Comparison of ENCODE assay signal across 23 mouse cellular contexts in genomic region chr14:12979416-12979815, GRCm38 (mm10).
A peak's percentile ranks its signal among the peaks of the same experiment; 100 is the strongest.
DNase-seq lines count a peak whose midpoint lies in the region; ATAC-seq lines count a peak whose summit lies in the region.
"Had no signal": no experiment of that assay in that cellular context is flagged by ENCODE, and none has a peak within 500 bp of the region (broad histone marks: within the 10 kb centered on the region; RNA-seq: fewer than 3 reads in every experiment).

No protein-coding gene starts in this region.

- H3K27ac ChIP-seq in heart, embryonic 12.5 days (ENCODE audit: poor library complexity, severe bottlenecking) = no peak overlapping the region
- H3K27ac ChIP-seq in heart, embryonic 15.5 days = no peak overlapping the region
- H3K27ac ChIP-seq in midbrain, embryonic 14.5 days (replicated peaks; ENCODE audit: low read depth, low read length) = no peak overlapping the region
- no peak overlapping the region for H3K27ac ChIP-seq in midbrain, embryonic 15.5 days
- H3K27ac ChIP-seq: hindbrain, embryonic 10.5 days; hindbrain, embryonic 15.5 days; kidney, embryonic 15.5 days; limb, embryonic 12.5 days; liver, embryonic 15.5 days had no signal

- no peak for ATAC-seq in heart, embryonic 12.5 days (ENCODE audit: insufficient number of reproducible peaks, low FRiP score)
- ATAC-seq in heart, embryonic 15.5 days (replicated peaks; ENCODE audit: insufficient number of reproducible peaks, insufficient read depth, low FRiP score, low read depth) = peak; percentile 47; the same call in 1 of the 2 replicates
- ATAC-seq in midbrain, embryonic 14.5 days (ENCODE audit: low FRiP score, low TSS enrichment) = no peak
- ATAC-seq in midbrain, embryonic 15.5 days (replicated peaks) = no peak
- ATAC-seq: CD4-positive, CD25-positive, alpha-beta regulatory T cell, adult 4 months; forebrain, embryonic 14.5 days had no signal

- DNase-seq in gastrocnemius, adult 18-20 months (ENCODE audit: low spot score) = peak; percentile 13
- no peak for DNase-seq in gastrocnemius, postnatal 25 days
- peak; percentile 37 for DNase-seq in heart, adult 8-10 months (ENCODE audit: low spot score)
- peak; percentile 56 for DNase-seq in heart, postnatal 4 days
- no peak for DNase-seq in midbrain, embryonic 14.5 days
- DNase-seq: cerebellum, adult 8-10 months; cerebellum, postnatal 25 days; kidney, adult 18-20 months; kidney, postnatal 25 days; lung, embryonic 14.5 days; right cerebral cortex, postnatal 14 days; thymus, postnatal 4 days had no signal

- H3K4me1 ChIP-seq in heart, embryonic 12.5 days (replicated peaks) = no peaks in the 10 kb centered on the region
- no peaks in the 10 kb centered on the region for H3K4me1 ChIP-seq in heart, embryonic 15.5 days (replicated peaks)
- no peaks in the 10 kb centered on the region for H3K4me1 ChIP-seq in midbrain, embryonic 14.5 days (ENCODE audit: control insufficient read depth, insufficient read depth, low read length)
- no peaks in the 10 kb centered on the region for H3K4me1 ChIP-seq in midbrain, embryonic 15.5 days
- H3K4me1 ChIP-seq: hindbrain, embryonic 10.5 days; hindbrain, embryonic 15.5 days; kidney, embryonic 15.5 days; limb, embryonic 12.5 days; liver, embryonic 15.5 days had no signal

- H3K36me3 ChIP-seq in heart, embryonic 12.5 days = no peaks in the 10 kb centered on the region
- no peaks in the 10 kb centered on the region for H3K36me3 ChIP-seq in heart, embryonic 15.5 days
- no peaks in the 10 kb centered on the region for H3K36me3 ChIP-seq in midbrain, embryonic 14.5 days (ENCODE audit: control insufficient read depth, insufficient read depth, low read length)
- no peaks in the 10 kb centered on the region for H3K36me3 ChIP-seq in midbrain, embryonic 15.5 days (replicated peaks)
- H3K36me3 ChIP-seq: hindbrain, embryonic 10.5 days; hindbrain, embryonic 15.5 days; kidney, embryonic 15.5 days; limb, embryonic 12.5 days; liver, embryonic 15.5 days had no signal

- no peak overlapping the region for H3K4me3 ChIP-seq in heart, embryonic 12.5 days
- H3K4me3 ChIP-seq in heart, embryonic 15.5 days = no peak overlapping the region
- no peak overlapping the region for H3K4me3 ChIP-seq in midbrain, embryonic 14.5 days (replicated peaks; ENCODE audit: low read depth, low read length)
- H3K4me3 ChIP-seq in midbrain, embryonic 15.5 days = no peak overlapping the region
- H3K4me3 ChIP-seq: hindbrain, embryonic 10.5 days; hindbrain, embryonic 15.5 days; kidney, embryonic 15.5 days; limb, embryonic 12.5 days; liver, embryonic 15.5 days had no signal

- H3K9ac ChIP-seq in heart, embryonic 12.5 days = no peak overlapping the region
- no peak overlapping the region for H3K9ac ChIP-seq in heart, embryonic 15.5 days
- H3K9ac ChIP-seq in midbrain, embryonic 14.5 days (replicated peaks; ENCODE audit: low read length) = no peak overlapping the region
- no peak overlapping the region for H3K9ac ChIP-seq in midbrain, embryonic 15.5 days
- H3K9ac ChIP-seq: hindbrain, embryonic 15.5 days; kidney, embryonic 15.5 days; limb, embryonic 12.5 days; liver, embryonic 15.5 days; lung, embryonic 14.5 days had no signal

- no peaks in the 10 kb centered on the region for H3K9me3 ChIP-seq in heart, embryonic 12.5 days (replicated peaks)
- H3K9me3 ChIP-seq in heart, embryonic 15.5 days (replicated peaks) = no peaks in the 10 kb centered on the region
- H3K9me3 ChIP-seq in midbrain, embryonic 14.5 days (ENCODE audit: control insufficient read depth, low read length) = no peaks in the 10 kb centered on the region
- no peaks in the 10 kb centered on the region for H3K9me3 ChIP-seq in midbrain, embryonic 15.5 days
- H3K9me3 ChIP-seq: hindbrain, embryonic 10.5 days; hindbrain, embryonic 15.5 days; kidney, embryonic 15.5 days; limb, embryonic 12.5 days; liver, embryonic 15.5 days had no signal

- no peaks in the 10 kb centered on the region for H3K27me3 ChIP-seq in heart, embryonic 12.5 days (replicated peaks)
- H3K27me3 ChIP-seq in heart, embryonic 15.5 days = no peaks in the 10 kb centered on the region
- H3K27me3 ChIP-seq in midbrain, embryonic 14.5 days (ENCODE audit: control insufficient read depth, insufficient read depth, low read length) = no peaks in the 10 kb centered on the region
- no peaks in the 10 kb centered on the region for H3K27me3 ChIP-seq in midbrain, embryonic 15.5 days (replicated peaks)
- H3K27me3 ChIP-seq: hindbrain, embryonic 15.5 days; kidney, embryonic 15.5 days; limb, embryonic 12.5 days; liver, embryonic 15.5 days had no signal

- H3K4me2 ChIP-seq in heart, embryonic 12.5 days = no peak overlapping the region
- no peak overlapping the region for H3K4me2 ChIP-seq in heart, embryonic 15.5 days
- no peak overlapping the region for H3K4me2 ChIP-seq in midbrain, embryonic 14.5 days (ENCODE audit: low read length)
- H3K4me2 ChIP-seq in midbrain, embryonic 15.5 days = no peak overlapping the region
- H3K4me2 ChIP-seq: hindbrain, embryonic 15.5 days; kidney, embryonic 15.5 days; limb, embryonic 12.5 days; liver, embryonic 15.5 days; lung, embryonic 14.5 days; midbrain, embryonic 11.5 days had no signal

Comparison
In these comparisons a context has a peak if more than half of its experiments do, and no peak if none do; other contexts are left out.
1. DNase-seq: peak in gastrocnemius, adult 18-20 months (single experiment), heart, adult 8-10 months (single experiment) and heart, postnatal 4 days (single experiment); none in gastrocnemius, postnatal 25 days (single experiment) and midbrain, embryonic 14.5 days (single experiment).